Mouse (Mus musculus) erythroid progenitor cell, adult 5-6 weeks (primary cell): ENCODE data around the gene Lpcat1. TPM values are rescaled to one million over a fixed set of nuclear protein-coding genes. Genes with fewer than 3 reads are reported as not detected.

Source experiments
- ATAC-seq: replicated peaks from 2 replicates; pipeline ENCODE4 v1.8.0; 2016; ENCODE audit warnings: moderate number of reproducible peaks, mild to moderate bottlenecking, moderate TSS enrichment, inconsistent platforms; ENCODE audit not compliant: poor library complexity, low FRiP score, severe bottlenecking
- total RNA-seq, 2 experiments: library from RNA; stranded (forward) in 1 of 2; stranded (reverse) in 1 of 2; fragments of 150-400 nt in 1 of 2; fragments of 186-747, 209-891 nt in 1 of 2; gene quantifications; 2 replicates each; pipeline versions ENCODE4 v1.2.3 to v1.2.4; 2015 to 2017; ENCODE audit warnings: low replicate concordance in 2 of 2

Gene Lpcat1
- total RNA-seq, 2 experiments from 2014 or later = 302 to 359 TPM

DNA sequence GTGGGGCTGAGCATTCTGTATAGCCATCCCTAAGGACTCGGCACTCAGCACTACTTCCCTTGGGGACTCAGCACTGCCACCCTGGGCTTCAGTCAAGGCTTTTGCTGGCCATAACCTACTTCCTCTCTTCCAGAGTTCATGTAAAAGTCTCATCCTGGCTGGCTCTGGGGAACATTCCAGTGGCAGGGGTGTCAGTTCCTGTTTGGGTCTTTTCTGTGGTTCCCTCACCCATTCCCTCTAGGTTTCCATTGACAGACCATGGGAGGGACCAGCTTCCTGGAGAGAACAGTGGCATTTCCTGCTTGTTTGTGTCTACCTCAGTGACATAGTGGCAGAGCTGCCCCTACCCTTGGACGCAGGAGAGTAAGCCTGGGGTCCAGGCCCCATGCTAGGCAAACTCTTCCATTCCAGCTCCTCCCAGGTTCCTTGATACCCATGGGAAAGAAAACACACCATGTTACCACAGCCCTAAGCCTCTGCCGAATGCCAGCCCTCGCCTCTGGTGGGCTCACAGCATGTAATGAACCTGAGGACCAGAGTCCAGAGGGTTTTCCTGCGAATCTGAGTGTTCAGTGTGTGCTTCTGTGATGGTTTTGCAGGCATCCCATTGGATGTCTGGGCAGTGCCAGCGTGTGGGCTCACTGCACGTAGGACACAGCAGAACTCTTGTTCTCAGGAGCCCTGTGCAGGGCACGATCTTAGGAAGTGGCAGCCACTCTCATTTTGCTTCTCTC is 42.0 kb downstream of the Lpcat1 start:
- no peak for ATAC-seq

DNA sequence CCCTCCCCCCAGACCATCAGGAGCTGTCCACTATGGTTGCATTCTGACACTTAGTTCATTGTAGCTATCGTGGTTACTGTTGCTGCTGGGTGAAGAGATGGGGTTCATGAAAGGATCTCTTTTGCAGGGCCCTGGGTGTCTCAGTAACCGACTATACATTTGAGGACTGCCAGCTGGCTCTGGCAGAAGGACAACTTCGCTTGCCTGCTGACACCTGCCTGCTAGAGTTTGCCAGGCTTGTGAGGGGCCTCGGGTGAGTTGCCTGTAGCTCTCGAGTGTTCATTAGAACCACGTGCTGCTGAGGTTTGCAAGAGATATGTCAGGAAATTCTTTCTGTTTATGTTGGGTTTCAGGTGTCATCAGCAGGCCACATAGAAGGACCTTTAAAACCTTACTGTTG is 42.9 kb downstream of the Lpcat1 start:
- no peak for ATAC-seq

DNA sequence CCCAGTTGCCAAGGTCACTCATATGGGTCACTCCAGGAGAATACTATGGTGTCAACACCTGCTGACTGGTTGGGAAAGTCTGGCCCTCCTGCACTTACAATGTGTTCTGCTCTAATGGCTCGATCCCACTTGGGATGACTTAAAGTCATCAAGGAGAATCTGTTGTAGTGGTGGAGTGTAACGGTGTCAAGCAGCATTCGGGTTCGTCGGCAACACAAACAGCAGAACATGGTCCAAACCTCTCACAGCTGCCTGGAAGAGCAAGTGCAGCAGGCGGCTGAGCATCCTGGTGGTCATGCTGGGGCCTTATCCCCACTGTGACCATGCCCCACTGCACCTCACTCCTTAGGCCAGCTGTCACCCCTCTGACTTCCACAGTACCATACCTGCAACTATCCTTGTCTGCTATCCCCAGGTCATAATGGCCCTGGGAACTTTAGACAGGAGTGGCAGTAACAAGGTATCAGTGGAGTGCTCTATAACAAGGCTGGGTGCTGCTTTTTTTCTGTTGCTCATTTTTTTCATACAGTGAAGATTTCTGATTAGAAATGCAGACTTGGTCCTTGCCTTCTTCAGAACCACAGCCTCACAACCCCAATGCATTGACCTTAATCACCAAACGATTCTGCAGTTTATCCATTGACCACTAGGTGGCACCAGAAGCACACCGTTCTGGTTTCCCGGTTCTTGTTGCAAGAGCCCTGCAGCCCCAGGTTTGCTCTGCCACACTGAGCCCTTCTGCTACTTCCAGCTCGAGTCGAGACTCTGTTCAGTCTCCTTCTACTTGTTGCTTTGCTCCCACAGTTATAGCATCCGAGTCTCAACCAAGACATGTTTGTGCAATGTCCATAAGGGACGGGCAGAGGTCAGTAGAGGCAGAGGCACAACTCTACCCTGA is 46.0 kb downstream of the Lpcat1 start:
- peak; percentile 27; the same call in 1 of the 2 replicates for ATAC-seq

DNA sequence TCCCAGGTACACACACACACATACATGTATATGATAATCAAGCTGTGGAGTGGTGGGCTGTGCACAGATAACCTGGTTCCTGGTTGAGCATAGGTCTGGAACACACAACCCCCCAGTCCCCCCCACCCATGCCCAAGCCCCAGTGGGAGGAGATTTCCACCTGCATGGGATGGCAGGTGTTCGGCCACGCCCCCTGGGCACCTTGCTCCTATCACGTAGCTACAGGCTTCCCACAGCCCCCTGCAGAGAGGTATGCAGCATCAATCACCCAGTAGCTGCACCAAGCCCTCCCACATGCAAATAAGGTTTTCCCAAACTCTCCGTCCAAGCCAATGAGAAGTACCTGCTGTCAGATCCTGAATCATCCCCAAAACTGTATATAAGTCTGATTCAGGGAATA is 49.9 kb downstream of the Lpcat1 start:
- ATAC-seq = no peak

DNA sequence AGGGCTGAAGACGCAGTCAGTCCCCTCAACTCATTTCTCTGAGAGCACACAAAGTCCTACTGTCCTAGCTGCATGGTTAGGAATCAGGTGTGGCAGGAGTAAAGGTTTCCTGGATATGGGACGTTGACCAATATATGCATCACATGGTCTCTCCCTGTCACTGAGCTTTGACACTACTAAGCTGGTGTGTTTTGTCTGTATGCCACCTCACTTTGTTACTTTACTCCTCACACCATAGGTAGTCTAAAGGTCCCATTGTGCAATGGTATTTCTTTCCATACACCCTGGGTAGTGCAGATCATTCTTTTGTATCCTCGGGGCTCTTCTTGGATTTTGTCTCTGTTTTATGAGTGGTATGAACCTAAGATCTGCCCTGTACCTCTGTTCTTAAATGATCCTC is 66.7 kb downstream of the Lpcat1 start:
- ATAC-seq = no peak

DNA sequence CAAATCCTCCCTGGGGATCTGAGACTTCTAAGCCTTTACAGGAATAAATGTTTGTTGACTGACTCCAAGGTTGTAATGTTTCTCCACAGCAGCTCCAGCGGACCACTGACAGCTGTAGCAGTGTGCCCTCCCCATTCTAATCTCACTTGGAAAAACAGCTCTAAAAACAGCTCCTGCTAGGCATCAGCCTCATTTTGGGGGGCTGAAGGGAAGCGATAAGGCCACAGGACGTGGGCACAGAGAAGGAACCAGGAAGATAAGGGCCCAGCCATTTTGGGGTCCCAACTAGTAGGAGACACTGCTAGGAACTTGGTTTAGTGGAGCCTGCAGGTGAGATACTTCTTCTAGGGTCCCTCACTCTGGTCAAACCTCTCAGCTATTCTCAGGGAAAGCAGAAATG is 68.3 kb downstream of the Lpcat1 start:
- ATAC-seq = no peak

DNA sequence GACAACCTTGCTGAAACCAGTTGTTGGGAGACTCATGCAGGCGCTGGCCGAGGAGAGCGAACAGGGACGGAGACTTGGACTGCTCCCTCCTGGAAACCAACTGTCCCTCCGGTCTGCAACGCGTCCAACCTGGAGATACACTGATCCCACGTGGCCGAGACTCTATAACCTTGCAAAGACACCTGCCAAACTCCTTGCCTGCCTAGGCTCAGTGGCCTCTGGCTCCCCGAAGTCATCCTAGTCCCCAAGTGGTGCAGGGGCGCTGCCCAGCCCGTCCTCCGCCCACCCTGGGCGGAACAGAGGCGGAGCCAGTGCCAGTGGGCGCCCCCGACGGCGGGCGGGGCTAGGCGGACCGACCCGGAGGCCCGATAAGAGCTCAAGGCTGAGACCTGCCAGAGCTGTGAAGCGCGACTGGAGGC is 69.4 kb downstream of the Lpcat1 start, which contains the start of gene Slc6a3:
Slc6a3 (plus strand) TSS at position 345 of the 419 bp plus-strand sequence.
- ATAC-seq = peak; percentile 84

DNA sequence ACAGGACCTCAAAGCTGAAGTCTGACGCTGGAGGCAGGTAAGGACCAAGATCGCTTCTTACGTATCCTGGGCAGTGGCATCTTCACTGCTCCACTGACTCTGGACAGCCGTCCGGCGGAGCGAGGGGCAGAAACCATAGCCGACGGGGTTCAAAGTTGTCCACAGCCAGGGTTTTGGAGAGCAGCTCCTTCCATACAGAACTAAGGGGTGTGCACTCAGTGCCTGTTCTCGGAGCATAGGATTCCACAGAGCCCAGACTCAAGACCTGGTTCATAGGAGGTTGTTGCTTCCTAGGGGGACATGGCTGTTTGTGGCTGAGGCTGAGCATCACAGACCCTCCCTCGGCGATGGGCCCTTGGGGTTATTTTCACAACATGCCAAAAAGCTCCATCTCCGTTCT is 69.8 kb downstream of the Lpcat1 start:
- ATAC-seq = no peak

DNA sequence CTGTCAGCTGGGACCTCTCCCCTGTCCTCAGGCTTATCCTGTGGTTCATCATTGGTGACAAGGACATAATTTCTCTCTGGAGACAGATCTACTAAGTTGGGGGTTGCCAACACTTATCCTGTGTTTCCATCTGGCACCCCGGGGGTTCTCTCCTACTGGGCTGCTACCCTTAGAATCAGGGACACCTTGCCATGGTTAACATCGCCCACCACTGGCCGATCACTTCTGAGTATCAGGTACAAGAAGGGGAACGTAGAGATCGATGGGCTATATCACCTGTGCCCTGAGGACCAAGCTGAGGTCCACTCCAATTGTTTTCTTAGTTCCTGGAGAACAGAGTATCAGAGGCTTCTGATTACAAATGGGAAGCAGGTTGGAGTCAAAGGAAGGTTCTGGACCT is 97.2 kb downstream of the Lpcat1 start:
- ATAC-seq = no peak

Other genes with a start within 250 kb of the Lpcat1 start
- gene Irx4, start 206.7 kb upstream of the Lpcat1 start, total RNA-seq (2015; ENCODE audit: low replicate concordance) = not detected in 2 replicates
- not detected in 2 replicates for gene Irx4, start 206.7 kb upstream of the Lpcat1 start, total RNA-seq (2017; ENCODE audit: low replicate concordance)
- gene Mrpl36, start 138.7 kb upstream of the Lpcat1 start, total RNA-seq (2015; ENCODE audit: low replicate concordance) = 25.9 and 28.9 TPM in 2 replicates
- 4.2 and 7.8 TPM in 2 replicates for gene Mrpl36, start 138.7 kb upstream of the Lpcat1 start, total RNA-seq (2017; ENCODE audit: low replicate concordance)
- 57.4 and 76.8 TPM in 2 replicates for gene Ndufs6, start 138.7 kb upstream of the Lpcat1 start, total RNA-seq (2015; ENCODE audit: low replicate concordance)
- 37.9 and 55.8 TPM in 2 replicates for gene Ndufs6, start 138.7 kb upstream of the Lpcat1 start, total RNA-seq (2017; ENCODE audit: low replicate concordance)
- not detected in 2 replicates for gene Slc6a3, start 69.5 kb downstream of the Lpcat1 start, total RNA-seq (2015; ENCODE audit: low replicate concordance)
- 1.0 TPM in 1 of 2 replicates, not detected in the other for gene Slc6a3, start 69.5 kb downstream of the Lpcat1 start, total RNA-seq (2017; ENCODE audit: low replicate concordance)
- gene Clptm1l, start 136.8 kb downstream of the Lpcat1 start, total RNA-seq (2015; ENCODE audit: low replicate concordance) = 86.8 and 99.1 TPM in 2 replicates
- gene Clptm1l, start 136.8 kb downstream of the Lpcat1 start, total RNA-seq (2017; ENCODE audit: low replicate concordance) = 30.0 and 51.1 TPM in 2 replicates
- gene Tert, start 159.7 kb downstream of the Lpcat1 start, total RNA-seq (2015; ENCODE audit: low replicate concordance) = 2.1 TPM in 1 of 2 replicates, not detected in the other
- gene Tert, start 159.7 kb downstream of the Lpcat1 start, total RNA-seq (2017; ENCODE audit: low replicate concordance) = 0.77 TPM in 1 of 2 replicates, not detected in the other
- gene Slc6a18, start 210.8 kb downstream of the Lpcat1 start, total RNA-seq (2015; ENCODE audit: low replicate concordance) = not detected in 2 replicates
- not detected in 2 replicates for gene Slc6a18, start 210.8 kb downstream of the Lpcat1 start, total RNA-seq (2017; ENCODE audit: low replicate concordance)
- not detected in 2 replicates for gene Slc6a19, start 237.7 kb downstream of the Lpcat1 start, total RNA-seq (2015; ENCODE audit: low replicate concordance)
- not detected in 2 replicates for gene Slc6a19, start 237.7 kb downstream of the Lpcat1 start, total RNA-seq (2017; ENCODE audit: low replicate concordance)